Mouse (Mus musculus): Measurements from ENCODE around the gene Ankrd52.

GRCm38 (mm10) chr10:128413076-128413475, 36.2 kb downstream of the Ankrd52 start:
- TF ChIP-seq CTCF (IDR thresholded peaks at IDR 0.05) (no peak), POLR2A (IDR thresholded peaks at IDR 0.05; ENCODE audit: insufficient read depth, low read depth, low read length) (no peak), EP300 (IDR thresholded peaks at IDR 0.05; ENCODE audit: insufficient read depth, low read depth, low read length) (no peak)

Measured in heart, adult 2 months (tissue).